Mouse (Mus musculus) neural tube, embryonic 12.5 days (tissue): Measurements from ENCODE around the gene Pparg. TPM values are rescaled to one million over a fixed set of nuclear protein-coding genes. Genes with fewer than 3 reads are reported as not detected.

Source experiments
- ATAC-seq: fragments of 200-750 bp; cut with Nextera tagmentation; 2 replicates; pipeline ENCODE4 v1.8.0; 2017; ENCODE audit warnings: low read depth, mild to moderate bottlenecking, moderate TSS enrichment, moderate library complexity; ENCODE audit not compliant: low FRiP score
- H3K27ac ChIP-seq: fragments of 300-500 bp; sonication (generic); 2 replicates; pipeline ENCODE4 v1.5.1; 2016
- H3K27me3 ChIP-seq: fragments of 300-500 bp; sonication (generic); replicated peaks from 2 replicates; pipeline ENCODE4 v1.6.1; 2016; ENCODE audit warnings: mild to moderate bottlenecking
- H3K36me3 ChIP-seq: fragments of 300-500 bp; sonication (generic); 2 replicates; pipeline ENCODE4 v1.6.1; 2016; ENCODE audit warnings: mild to moderate bottlenecking
- H3K4me1 ChIP-seq: fragments of 300-500 bp; sonication (generic); 2 replicates; pipeline ENCODE4 v1.6.1; 2016
- H3K4me2 ChIP-seq: fragments of 300-500 bp; sonication (generic); replicated peaks from 2 replicates; pipeline ENCODE4 v1.6.1; 2016; ENCODE audit warnings: mild to moderate bottlenecking
- H3K4me3 ChIP-seq: fragments of 300-500 bp; sonication (generic); 2 replicates; pipeline ENCODE4 v1.5.1; 2016
- H3K9ac ChIP-seq: fragments of 300-500 bp; sonication (generic); 2 replicates; pipeline ENCODE4 v1.6.1; 2016; ENCODE audit warnings: mild to moderate bottlenecking
- H3K9me3 ChIP-seq: fragments of 300-500 bp; sonication (generic); 2 replicates; pipeline ENCODE4 v1.6.1; 2016; ENCODE audit warnings: mild to moderate bottlenecking
- WGBS: fragments of 180-500 bp; shearing (Covaris S2); methylation state at CpG from one replicate; pipeline ENCODE4 v1.1.7; 2016; 5-methylcytosine and 5-hydroxymethylcytosine counted together
- polyA plus RNA-seq: library from polyadenylated mRNA; unstranded; fragments of >200 nt; fragmentation: Nextera tagmentation; extraction: Ambion mirVana; gene quantifications from 2 replicates; pipeline ENCODE4 v1.2.1, GENCODE M21; 2016

Pparg gene
- polyA plus RNA-seq, 1 experiment from 2014 or later = 0.80 TPM

DNA sequence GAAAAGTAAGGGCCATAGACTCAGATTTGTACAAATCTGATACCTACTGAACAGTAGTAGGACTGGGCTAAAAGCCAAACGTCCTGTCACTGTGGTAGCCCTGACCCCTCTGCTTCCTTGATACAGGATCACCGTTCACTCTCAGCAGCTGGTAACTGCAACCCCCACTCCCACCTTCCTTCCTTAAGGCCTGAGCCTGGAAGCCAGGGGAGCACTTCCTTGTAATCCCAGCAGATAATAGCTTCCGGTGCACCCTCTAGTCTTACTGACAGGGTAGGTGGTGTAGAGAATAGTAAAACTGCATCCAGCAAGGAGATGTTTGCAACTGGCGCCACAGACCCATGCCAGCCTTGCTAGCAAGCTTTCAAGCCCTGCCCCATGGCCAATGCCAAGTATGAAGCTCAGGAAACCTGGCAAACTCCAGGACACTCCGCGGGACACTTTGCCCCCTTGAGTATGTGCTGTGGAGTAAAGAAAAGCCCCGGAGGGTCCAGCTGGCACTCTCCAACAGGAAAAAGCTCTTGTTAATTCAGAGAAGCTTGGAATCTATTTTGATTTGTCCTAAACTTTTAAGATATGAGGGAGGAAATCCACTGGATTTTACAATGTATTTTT is 116.4 kb downstream of the Pparg start:
- 64% methylated on average over 7 of the region's 7 CpGs for WGBS
- Histone ChIP-seq H3K4me1 (no peaks in the 10 kb centered on the region), H3K9ac (no peak overlapping the region), H3K27me3 (no peaks in the 10 kb centered on the region), H3K9me3 (no peaks in the 10 kb centered on the region), H3K4me3 (no peak overlapping the region), H3K36me3 (no peaks in the 10 kb centered on the region), H3K4me2 (no peak overlapping the region), H3K27ac (no peak overlapping the region)
- ATAC-seq = no peak

DNA sequence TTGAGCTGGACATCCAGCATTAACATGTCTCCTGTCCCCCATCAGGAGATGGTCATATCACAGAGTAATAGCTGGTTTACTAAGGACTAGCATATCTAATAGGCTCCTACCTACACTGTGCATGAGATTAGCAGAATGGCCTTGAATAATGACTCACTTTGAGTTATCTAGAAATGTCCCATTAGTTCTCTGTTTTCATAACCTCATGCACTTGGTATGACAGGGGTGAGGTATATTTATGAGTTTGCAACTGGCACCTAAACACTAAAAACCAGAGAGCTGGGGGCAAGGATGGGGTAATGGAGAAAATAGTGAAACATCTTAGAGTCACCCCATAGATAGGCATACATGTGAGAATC is 119.2 kb downstream of the Pparg start:
- no peak overlapping the region for H3K4me2 ChIP-seq
- H3K27ac ChIP-seq = no peak overlapping the region
- H3K27me3 ChIP-seq = no peaks in the 10 kb centered on the region
- ATAC-seq = no peak
- H3K9ac ChIP-seq = no peak overlapping the region
- H3K4me3 ChIP-seq = no peak overlapping the region
- H3K4me1 ChIP-seq = no peaks in the 10 kb centered on the region
- H3K36me3 ChIP-seq = no peaks in the 10 kb centered on the region
- no peaks in the 10 kb centered on the region for H3K9me3 ChIP-seq

DNA sequence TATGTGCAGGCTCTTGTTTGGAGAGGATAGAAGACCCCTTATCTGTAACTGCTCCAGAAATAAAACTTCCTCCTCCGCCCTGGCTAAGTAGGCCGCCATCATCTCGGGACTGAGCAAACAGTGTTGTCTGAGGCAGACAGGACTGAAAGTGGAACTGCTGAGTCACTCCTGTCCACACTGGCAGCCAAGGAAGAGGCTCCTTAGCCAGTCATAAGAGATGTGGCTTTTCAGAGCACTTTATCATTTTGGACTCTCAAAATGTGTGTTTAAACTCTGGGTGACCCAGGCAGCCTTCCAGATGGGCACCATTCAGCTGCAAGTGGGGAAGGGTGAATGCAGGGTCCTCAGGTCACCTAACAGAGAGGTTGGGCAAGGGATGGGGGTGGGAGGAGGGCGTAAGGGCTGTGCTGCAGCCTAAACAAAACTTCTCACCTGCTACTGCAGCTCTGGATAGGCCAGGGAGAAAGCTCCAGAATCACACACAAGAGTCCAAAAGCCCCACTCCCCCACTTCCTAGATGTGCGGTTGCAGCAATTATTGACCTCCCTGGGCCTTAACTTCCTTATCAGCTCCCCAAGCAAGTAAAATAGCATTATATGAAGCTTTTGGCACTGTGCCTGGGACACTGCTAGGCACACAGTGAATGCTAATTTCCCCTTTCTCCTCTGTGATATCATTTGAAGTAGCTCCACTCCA is 119.7 kb downstream of the Pparg start:
- Histone ChIP-seq H3K4me3 (no peak overlapping the region), H3K4me2 (no peak overlapping the region), H3K27me3 (no peaks in the 10 kb centered on the region), H3K27ac (no peak overlapping the region), H3K4me1 (no peaks in the 10 kb centered on the region), H3K9ac (no peak overlapping the region), H3K9me3 (no peaks in the 10 kb centered on the region), H3K36me3 (no peaks in the 10 kb centered on the region)
- no peak for ATAC-seq
- WGBS = 67% methylated on average over 5 of the region's 5 CpGs

DNA sequence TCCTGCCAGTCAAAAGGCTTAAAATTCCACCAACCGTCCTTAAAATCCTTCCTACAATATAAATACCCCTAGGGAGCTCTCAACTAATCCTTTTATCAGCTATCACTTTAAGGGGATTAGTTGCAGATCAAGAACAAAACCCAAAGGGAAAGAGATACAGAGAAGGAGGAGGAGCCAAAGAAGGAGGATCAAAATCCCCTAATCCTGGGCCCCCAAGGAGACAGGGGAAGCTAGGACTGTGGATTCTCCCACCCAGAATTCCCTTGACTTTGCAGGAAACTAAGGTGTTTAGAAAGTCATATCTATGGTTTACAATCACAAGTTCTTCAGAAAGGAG is 120.2 kb downstream of the Pparg start:
- no peak overlapping the region for H3K27ac ChIP-seq
- no peak overlapping the region for H3K9ac ChIP-seq
- 23% methylated on average over 1 of the region's 1 CpGs for WGBS
- no peaks in the 10 kb centered on the region for H3K9me3 ChIP-seq
- H3K4me3 ChIP-seq = no peak overlapping the region
- no peaks in the 10 kb centered on the region for H3K36me3 ChIP-seq
- H3K4me1 ChIP-seq = no peaks in the 10 kb centered on the region
- no peak for ATAC-seq
- H3K4me2 ChIP-seq = no peak overlapping the region
- H3K27me3 ChIP-seq = no peaks in the 10 kb centered on the region

DNA sequence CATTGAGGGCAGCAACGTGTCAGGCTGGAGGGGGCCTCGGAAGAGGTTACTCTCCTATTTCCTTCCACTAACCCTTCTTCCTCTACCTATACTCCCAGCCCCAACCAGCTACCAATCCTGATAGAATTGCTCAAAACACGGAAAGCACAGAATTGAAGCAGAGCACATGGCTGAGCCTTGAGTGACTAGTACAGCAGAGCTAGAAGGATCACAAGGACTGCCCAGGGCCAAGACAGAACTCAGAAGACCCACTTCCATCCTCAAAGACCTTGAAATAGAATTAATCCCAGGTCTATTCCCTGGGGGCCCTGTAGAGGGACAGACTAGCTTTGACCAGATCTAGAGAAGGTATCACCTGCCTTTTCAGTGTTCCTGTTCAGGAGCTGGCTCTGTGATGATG is 120.9 kb downstream of the Pparg start:
- no peak for ATAC-seq
- Histone ChIP-seq H3K9ac (no peak overlapping the region), H3K27me3 (no peaks in the 10 kb centered on the region), H3K27ac (no peak overlapping the region), H3K9me3 (no peaks in the 10 kb centered on the region), H3K4me1 (no peaks in the 10 kb centered on the region), H3K36me3 (no peaks in the 10 kb centered on the region), H3K4me3 (no peak overlapping the region), H3K4me2 (no peak overlapping the region)
- 56% methylated on average over 3 of the region's 3 CpGs for WGBS

DNA sequence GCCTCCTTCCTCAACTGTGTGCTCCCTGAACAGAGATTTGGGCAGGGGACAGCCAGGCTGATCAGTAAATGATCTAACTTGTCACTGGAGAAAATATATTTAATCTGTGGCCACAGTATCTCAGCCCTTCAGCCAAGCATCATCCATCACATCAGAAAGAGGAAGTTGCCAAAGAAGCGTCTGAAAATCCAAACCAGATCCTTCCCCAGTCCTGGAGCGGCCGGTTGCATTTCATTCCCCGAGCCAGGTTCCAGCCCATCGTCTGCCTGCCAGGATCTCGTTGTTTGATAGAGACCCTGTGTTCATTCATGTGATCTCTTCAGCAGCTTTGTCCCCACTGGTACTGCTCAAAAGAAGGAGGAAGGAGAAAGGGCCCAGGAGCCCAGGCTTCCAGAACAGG is 124.9 kb downstream of the Pparg start:
- no peaks in the 10 kb centered on the region for H3K4me1 ChIP-seq
- no peak overlapping the region for H3K4me2 ChIP-seq
- WGBS = 79% methylated on average over 6 of the region's 6 CpGs
- H3K4me3 ChIP-seq = no peak overlapping the region
- ATAC-seq = no peak
- no peak overlapping the region for H3K27ac ChIP-seq
- no peak overlapping the region for H3K9ac ChIP-seq
- no peaks in the 10 kb centered on the region for H3K9me3 ChIP-seq
- no peaks in the 10 kb centered on the region for H3K36me3 ChIP-seq
- no peaks in the 10 kb centered on the region for H3K27me3 ChIP-seq

DNA sequence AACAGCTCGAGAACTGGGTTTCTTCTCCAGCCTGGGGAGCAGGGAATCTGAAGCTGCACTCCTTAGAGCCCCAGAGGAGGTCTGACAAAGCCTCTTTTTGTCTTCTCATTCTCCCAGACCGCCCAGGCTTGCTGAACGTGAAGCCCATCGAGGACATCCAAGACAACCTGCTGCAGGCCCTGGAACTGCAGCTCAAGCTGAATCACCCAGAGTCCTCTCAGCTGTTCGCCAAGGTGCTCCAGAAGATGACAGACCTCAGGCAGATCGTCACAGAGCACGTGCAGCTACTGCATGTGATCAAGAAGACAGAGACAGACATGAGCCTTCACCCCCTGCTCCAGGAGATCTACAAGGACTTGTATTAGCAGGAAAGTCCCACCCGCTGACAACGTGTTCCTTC is 129.1 kb downstream of the Pparg start:
- Histone ChIP-seq H3K4me2 (no peak overlapping the region), H3K4me1 (no peaks in the 10 kb centered on the region), H3K9me3 (no peaks in the 10 kb centered on the region), H3K27ac (no peak overlapping the region), H3K36me3 (no peaks in the 10 kb centered on the region), H3K9ac (no peak overlapping the region), H3K27me3 (no peaks in the 10 kb centered on the region), H3K4me3 (no peak overlapping the region)
- ATAC-seq = no peak
- 84% methylated on average over 9 of the region's 9 CpGs for WGBS

DNA sequence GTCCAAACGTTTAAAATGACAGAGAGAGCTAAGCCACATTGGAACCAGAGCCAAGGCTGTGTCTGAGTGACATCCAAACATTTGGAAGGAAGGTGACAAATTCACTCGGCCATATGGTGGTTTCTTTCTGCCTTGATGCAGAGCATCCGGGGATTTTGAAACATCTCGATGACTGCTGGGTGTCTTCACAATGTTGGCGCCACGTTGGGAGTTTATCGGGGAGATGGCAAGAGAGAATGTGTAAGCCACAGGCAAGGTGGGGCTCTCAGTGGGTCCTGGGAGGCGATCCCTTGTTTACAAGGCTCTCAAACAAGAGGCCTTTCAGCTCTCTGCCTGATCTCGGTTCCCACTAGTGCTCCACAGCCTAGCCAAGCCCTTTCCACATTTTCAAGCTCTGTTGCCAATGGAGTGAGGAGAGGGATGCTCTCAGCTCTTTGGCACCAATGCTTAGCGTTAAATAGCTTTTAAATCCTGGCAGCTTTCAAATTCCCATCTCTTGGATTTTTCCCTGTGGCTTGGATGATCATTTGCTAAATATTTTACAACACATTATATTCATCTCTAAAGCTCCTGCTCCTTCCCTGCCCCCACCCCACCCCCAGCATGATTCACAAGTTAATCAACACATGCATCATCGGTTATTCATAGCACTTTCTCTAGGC is 132.3 kb downstream of the Pparg start:
- no peaks in the 10 kb centered on the region for H3K36me3 ChIP-seq
- no peaks in the 10 kb centered on the region for H3K9me3 ChIP-seq
- no peaks in the 10 kb centered on the region for H3K27me3 ChIP-seq
- 81% methylated on average over 11 of the region's 11 CpGs for WGBS
- no peak overlapping the region for H3K4me3 ChIP-seq
- ATAC-seq = no peak
- H3K27ac ChIP-seq = no peak overlapping the region
- no peak overlapping the region for H3K9ac ChIP-seq
- H3K4me1 ChIP-seq = no peaks in the 10 kb centered on the region
- H3K4me2 ChIP-seq = no peak overlapping the region

DNA sequence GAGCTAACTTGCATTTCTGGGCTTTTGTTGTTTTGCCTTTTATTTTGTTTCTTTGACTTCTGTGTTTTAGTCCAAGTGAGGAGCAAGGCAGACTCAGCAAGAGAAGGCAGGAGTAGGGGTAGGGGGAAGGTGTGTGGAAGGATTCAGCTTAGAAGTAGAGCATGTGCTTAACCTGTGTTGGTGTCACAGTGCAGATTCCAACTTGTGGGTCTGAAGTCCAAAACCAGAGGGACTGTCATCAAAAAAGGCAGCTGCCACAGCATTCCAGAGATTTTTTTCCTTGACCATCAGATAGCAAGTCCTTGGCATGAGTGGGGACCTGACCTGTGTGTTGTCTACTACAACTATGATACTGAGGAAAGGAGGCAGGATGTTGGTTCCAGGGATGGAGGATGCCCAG is 133.1 kb downstream of the Pparg start:
- no peaks in the 10 kb centered on the region for H3K27me3 ChIP-seq
- no peaks in the 10 kb centered on the region for H3K36me3 ChIP-seq
- no peak overlapping the region for H3K9ac ChIP-seq
- no peaks in the 10 kb centered on the region for H3K9me3 ChIP-seq
- no peaks in the 10 kb centered on the region for H3K4me1 ChIP-seq
- no peak overlapping the region for H3K4me3 ChIP-seq
- no peak overlapping the region for H3K27ac ChIP-seq
- no peak for ATAC-seq
- no peak overlapping the region for H3K4me2 ChIP-seq

DNA sequence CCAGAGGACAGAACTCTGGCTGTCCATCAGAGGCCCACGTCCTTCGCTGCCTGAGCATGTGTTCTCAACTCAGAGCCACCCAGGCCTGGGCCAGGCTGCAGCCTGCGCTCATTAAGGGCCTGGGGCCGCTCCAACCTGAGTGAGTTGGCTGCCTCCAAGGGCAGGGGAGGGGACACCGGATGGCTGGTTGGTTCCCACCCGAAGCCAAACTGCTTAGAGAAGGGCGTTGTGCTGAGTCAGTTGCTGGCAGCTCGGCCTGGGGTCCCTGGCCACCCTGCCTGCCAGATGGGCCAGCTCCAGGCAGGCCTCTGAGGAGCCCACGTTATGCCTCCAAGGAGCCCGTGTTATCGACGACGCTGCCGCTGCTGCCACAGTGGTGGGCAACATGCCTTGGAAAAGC is 138.8 kb downstream of the Pparg start:
- Histone ChIP-seq H3K27ac (no peak overlapping the region), H3K4me3 (no peak overlapping the region), H3K4me2 (no peak overlapping the region), H3K27me3 (no peaks in the 10 kb centered on the region), H3K9ac (no peak overlapping the region), H3K9me3 (no peaks in the 10 kb centered on the region), H3K4me1 (no peaks in the 10 kb centered on the region), H3K36me3 (no peaks in the 10 kb centered on the region)
- WGBS = 83% methylated on average over 14 of the region's 14 CpGs
- ATAC-seq = no peak

DNA sequence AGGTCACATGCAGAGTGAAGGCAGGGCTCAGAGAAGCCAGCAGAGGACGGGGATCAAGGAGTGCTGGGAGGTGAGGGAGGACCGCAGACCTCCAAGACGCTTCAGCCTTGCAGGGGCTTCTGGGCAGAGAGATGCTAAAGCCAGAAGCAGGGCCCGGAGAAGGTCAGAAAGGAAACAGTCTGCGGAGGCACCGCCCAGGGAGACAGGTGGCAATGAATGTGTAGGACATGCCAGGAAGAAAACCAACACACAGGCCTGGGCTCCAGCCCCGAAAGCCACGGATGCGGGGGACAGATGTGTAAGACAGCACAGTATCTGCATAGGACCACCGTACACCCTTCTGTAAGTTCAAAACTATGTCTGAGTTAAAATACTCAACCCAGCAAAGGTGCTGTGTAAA is 139.5 kb downstream of the Pparg start:
- no peaks in the 10 kb centered on the region for H3K4me1 ChIP-seq
- no peaks in the 10 kb centered on the region for H3K36me3 ChIP-seq
- no peak for ATAC-seq
- no peaks in the 10 kb centered on the region for H3K9me3 ChIP-seq
- no peak overlapping the region for H3K9ac ChIP-seq
- no peak overlapping the region for H3K4me2 ChIP-seq
- H3K27me3 ChIP-seq = no peaks in the 10 kb centered on the region
- H3K27ac ChIP-seq = no peak overlapping the region
- H3K4me3 ChIP-seq = no peak overlapping the region
- 87% methylated on average over 10 of the region's 10 CpGs for WGBS

DNA sequence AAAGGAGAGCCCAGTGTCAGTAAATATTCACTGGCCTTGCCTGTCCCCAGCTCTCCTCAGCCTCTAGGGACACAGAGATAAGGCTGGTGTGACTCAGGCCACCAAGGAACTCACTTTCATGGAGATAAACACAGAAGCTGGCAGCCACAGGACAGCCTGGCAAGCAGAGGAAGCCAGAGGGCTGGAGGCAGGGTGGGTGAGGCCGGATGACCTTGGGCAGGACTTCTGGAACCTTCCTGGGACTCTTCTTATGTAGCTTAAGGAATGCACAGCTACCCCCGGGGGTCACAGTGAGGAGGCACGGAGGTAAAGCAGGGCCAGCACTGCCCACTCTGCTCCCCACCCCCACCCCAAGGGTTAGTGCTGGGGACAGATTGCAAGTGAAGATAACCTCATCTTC is 140.4 kb downstream of the Pparg start:
- Histone ChIP-seq H3K9me3 (no peaks in the 10 kb centered on the region), H3K9ac (no peak overlapping the region), H3K4me1 (no peaks in the 10 kb centered on the region), H3K4me3 (no peak overlapping the region), H3K36me3 (no peaks in the 10 kb centered on the region), H3K27ac (no peak overlapping the region), H3K4me2 (no peak overlapping the region), H3K27me3 (no peaks in the 10 kb centered on the region)
- 87% methylated on average over 3 of the region's 3 CpGs for WGBS
- ATAC-seq = no peak

DNA sequence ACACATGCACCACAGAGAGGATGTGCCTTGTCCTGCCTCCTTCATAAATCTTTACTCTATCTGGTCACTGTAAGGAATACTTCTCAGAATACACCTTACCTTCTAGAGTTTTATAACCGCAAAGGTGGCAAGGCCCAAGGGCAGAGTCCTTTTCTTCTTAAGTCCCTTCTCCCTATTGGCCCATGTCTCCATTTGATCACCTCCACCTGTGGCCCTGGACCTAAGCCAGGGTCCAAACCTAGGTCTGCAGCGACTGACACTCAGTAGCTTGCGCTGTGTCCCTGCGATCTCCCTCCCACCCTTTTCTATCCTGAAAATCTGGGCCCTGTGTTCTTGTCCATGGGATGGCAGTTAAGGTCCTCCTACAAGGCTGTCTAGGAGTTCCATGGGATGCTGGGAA is 142.3 kb downstream of the Pparg start:
- H3K4me3 ChIP-seq = no peak overlapping the region
- H3K36me3 ChIP-seq = no peaks in the 10 kb centered on the region
- ATAC-seq = no peak
- H3K4me1 ChIP-seq = no peaks in the 10 kb centered on the region
- H3K27ac ChIP-seq = no peak overlapping the region
- no peak overlapping the region for H3K4me2 ChIP-seq
- H3K9ac ChIP-seq = no peak overlapping the region
- H3K27me3 ChIP-seq = no peaks in the 10 kb centered on the region
- H3K9me3 ChIP-seq = no peaks in the 10 kb centered on the region
- WGBS = 95% methylated on average over 4 of the region's 4 CpGs
